Mouse (Mus musculus) myocyte (in vitro differentiated cells): ENCODE data around the gene Naa10. TPM values are rescaled to one million over a fixed set of nuclear protein-coding genes. Genes with fewer than 3 reads are reported as not detected.

Experiments used
- H3K27me3 ChIP-seq: one replicate; pipeline ENCODE4 v1.6.1; 2011; ENCODE audit not compliant: control insufficient read depth, insufficient read depth, insufficient read length
- H3K36me3 ChIP-seq: one replicate; pipeline ENCODE4 v1.6.1; 2011; ENCODE audit not compliant: control insufficient read depth, insufficient read depth
- H3K4me2 ChIP-seq: one replicate; pipeline ENCODE4 v1.6.1; 2011; ENCODE audit warnings: low read depth, control low read depth
- H3K4me3 ChIP-seq: one replicate; pipeline ENCODE4 v1.5.1; 2011; ENCODE audit warnings: mild to moderate bottlenecking, control low read depth, moderate library complexity
- H3K79me2 ChIP-seq: one replicate; pipeline ENCODE4 v1.6.1; 2011; ENCODE audit not compliant: control insufficient read depth, insufficient read depth
- H3ac ChIP-seq: one replicate; pipeline ENCODE4 v1.6.1; 2011; ENCODE audit not compliant: control insufficient read depth, insufficient read length
- CEBPB ChIP-seq: IDR thresholded peaks from 2 replicates; pipeline ENCODE4 v1.6.1; 2011; ENCODE audit warnings: mild to moderate bottlenecking, moderate library complexity; ENCODE audit not compliant: poor library complexity, insufficient read depth, severe bottlenecking
- E2F4 ChIP-seq: IDR thresholded peaks from one replicate; pipeline ENCODE4 v1.6.1; 2011; ENCODE audit warnings: mild to moderate bottlenecking, control low read depth, moderate library complexity; ENCODE audit not compliant: insufficient read depth
- MAX ChIP-seq: IDR thresholded peaks from one replicate; pipeline ENCODE4 v1.6.1; 2011; ENCODE audit warnings: low read depth, mild to moderate bottlenecking, control low read depth
- MYOD1 ChIP-seq, 3 experiments: IDR thresholded peaks; one replicate each; pipeline ENCODE4 v1.6.1; 2011; ENCODE audit warnings: control low read depth in 2 of 3, low read depth in 2 of 3, mild to moderate bottlenecking in 2 of 3, moderate library complexity in 1 of 3; ENCODE audit not compliant: insufficient read length in 2 of 3, control insufficient read depth in 1 of 3
- MYOG ChIP-seq, 3 experiments: IDR thresholded peaks; one replicate each; pipeline ENCODE4 v1.6.1; 2011; ENCODE audit warnings: control low read depth in 2 of 3, low read depth in 2 of 3, mild to moderate bottlenecking in 2 of 3; ENCODE audit not compliant: insufficient read length in 2 of 3, control insufficient read depth in 1 of 3, insufficient read depth in 1 of 3
- POLR2A ChIP-seq: IDR thresholded peaks from one replicate; pipeline ENCODE4 v1.6.1; 2011; ENCODE audit warnings: low read depth, mild to moderate bottlenecking, control low read depth, moderate library complexity; ENCODE audit not compliant: insufficient read length
- POLR2AphosphoS2 ChIP-seq: IDR thresholded peaks from one replicate; pipeline ENCODE4 v1.6.1; 2011; ENCODE audit warnings: low read depth, control low read depth; ENCODE audit not compliant: insufficient read length
- REST ChIP-seq: IDR thresholded peaks from one replicate; pipeline ENCODE4 v1.6.1; 2011; ENCODE audit warnings: mild to moderate bottlenecking, control low read depth, moderate library complexity; ENCODE audit not compliant: insufficient read depth, insufficient read length
- SRF ChIP-seq: IDR thresholded peaks from one replicate; pipeline ENCODE4 v1.6.1; 2011; ENCODE audit warnings: low read depth; ENCODE audit not compliant: control insufficient read depth, insufficient read length
- TCF12 ChIP-seq: IDR thresholded peaks from one replicate; pipeline ENCODE4 v1.6.1; 2011; ENCODE audit warnings: mild to moderate bottlenecking, control low read depth; ENCODE audit not compliant: poor library complexity, insufficient read depth, severe bottlenecking
- TCF3 ChIP-seq: IDR thresholded peaks from one replicate; pipeline ENCODE4 v1.6.1; 2011; ENCODE audit warnings: low read depth, control low read depth; ENCODE audit not compliant: insufficient read length
- USF1 ChIP-seq: IDR thresholded peaks from one replicate; pipeline ENCODE4 v1.6.1; 2011; ENCODE audit warnings: low read depth, mild to moderate bottlenecking, control low read depth, moderate library complexity
- polyA plus RNA-seq: library from polyadenylated mRNA; unstranded; fragments of >200 nt; fragmentation: generic; extraction: Trizol; gene quantifications from one replicate; pipeline ENCODE4 v1.2.1, GENCODE M21; 2012; ENCODE audit warnings: missing spikeins

Naa10 gene
- polyA plus RNA-seq, 1 experiment = 83.1 TPM

DNA sequence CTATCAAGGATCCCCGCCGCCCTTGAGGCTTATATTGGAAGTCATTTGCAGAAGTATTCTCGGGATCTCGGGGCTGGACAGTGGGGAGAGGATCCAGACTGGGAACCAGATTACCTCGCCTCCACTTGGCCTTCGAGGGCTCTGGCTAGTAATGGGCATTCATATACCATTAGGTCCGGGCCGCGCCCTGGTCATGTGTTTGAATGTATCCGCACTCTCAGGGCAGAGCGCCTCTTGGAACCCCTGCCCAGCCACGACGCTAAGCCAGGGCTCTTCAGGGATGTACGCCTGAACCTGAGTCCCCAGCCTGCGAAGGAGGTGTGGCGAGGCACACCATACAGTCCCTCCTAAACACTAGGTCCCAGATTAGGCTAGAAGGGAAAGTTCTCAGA is 40.7 kb downstream of the Naa10 start:
- no peak overlapping the region for H3K4me3 ChIP-seq
- peak overlapping the region; percentile 42 for H3K4me2 ChIP-seq
- no peak overlapping the region for H3ac ChIP-seq
- H3K36me3 ChIP-seq = no peaks in the 10 kb centered on the region
- no peak for TF ChIP-seq TCF12
- no peak for TF ChIP-seq USF1
- no peak for TF ChIP-seq TCF3
- TF ChIP-seq CEBPB = no peak
- TF ChIP-seq POLR2A = no peak
- no peak for TF ChIP-seq MYOG (IDR thresholded peaks at IDR 0.05; ENCODE audit: control insufficient read depth in 1 of 3, insufficient read depth in 1 of 3, insufficient read length in 2 of 3, low read depth in 2 of 3)
- TF ChIP-seq REST = no peak
- TF ChIP-seq POLR2AphosphoS2 = no peak
- no peak for TF ChIP-seq MAX
- TF ChIP-seq MYOD1 (IDR thresholded peaks at IDR 0.05; ENCODE audit: control insufficient read depth in 1 of 3, insufficient read length in 2 of 3, low read depth in 2 of 3) = no peak
- no peak for TF ChIP-seq E2F4
- no peak for TF ChIP-seq SRF
- H3K27me3 ChIP-seq = peaks cover 4% of the 10 kb centered on the region
- no peaks in the 10 kb centered on the region for H3K79me2 ChIP-seq

DNA sequence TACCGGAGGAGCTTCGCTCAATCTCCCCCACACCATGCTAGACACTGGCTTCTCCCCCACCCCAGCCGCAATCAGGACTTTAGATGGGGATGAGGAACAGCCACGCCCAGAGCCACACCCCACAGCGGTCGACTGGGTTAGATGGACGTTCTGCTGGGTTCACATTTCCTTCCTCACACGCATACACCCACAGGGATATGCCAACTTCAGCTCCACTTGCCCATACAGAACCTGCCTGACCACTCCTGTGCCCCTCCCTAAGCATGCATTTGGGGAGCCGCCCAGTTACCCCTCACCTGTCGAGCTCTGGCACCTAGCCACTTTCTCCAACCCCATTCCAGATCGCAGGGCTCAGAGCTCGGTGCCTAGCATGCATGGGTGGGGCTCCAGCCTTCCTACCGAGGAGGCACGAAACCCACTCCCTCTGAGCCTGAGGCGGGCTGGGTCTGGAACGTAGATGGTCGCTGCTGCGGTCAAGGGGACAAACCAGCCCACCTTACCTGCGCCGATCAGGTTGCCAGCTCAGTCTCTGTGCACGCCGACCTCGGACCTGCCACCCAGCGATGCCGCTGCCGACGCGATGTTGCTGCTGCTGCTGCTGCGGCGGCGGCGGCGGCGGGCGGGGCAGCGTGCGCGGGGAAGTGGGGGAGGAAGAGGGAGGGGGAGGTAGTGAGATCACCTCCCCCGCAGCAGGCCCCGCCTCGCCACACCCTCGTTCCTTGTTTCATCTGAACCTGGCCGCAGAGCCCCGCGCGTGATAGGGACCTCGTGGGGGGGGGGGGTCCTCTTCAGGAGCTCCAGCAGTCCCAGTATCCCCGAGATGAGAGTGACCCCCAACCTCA is 41.3 kb downstream of the Naa10 start:
- Histone ChIP-seq H3K79me2 (no peaks in the 10 kb centered on the region), H3ac (no peak overlapping the region), H3K4me2 (peak overlapping the region; percentile 61), H3K27me3 (peaks cover 4% of the 10 kb centered on the region), H3K36me3 (no peaks in the 10 kb centered on the region), H3K4me3 (no peak overlapping the region)
- TF ChIP-seq TCF12 (no peak), TCF3 (no peak), MYOD1 (IDR thresholded peaks at IDR 0.05; ENCODE audit: control insufficient read depth in 1 of 3, insufficient read length in 2 of 3, low read depth in 2 of 3) (no peak), MYOG (IDR thresholded peaks at IDR 0.05; ENCODE audit: control insufficient read depth in 1 of 3, insufficient read depth in 1 of 3, insufficient read length in 2 of 3, low read depth in 2 of 3) (no peak)

DNA sequence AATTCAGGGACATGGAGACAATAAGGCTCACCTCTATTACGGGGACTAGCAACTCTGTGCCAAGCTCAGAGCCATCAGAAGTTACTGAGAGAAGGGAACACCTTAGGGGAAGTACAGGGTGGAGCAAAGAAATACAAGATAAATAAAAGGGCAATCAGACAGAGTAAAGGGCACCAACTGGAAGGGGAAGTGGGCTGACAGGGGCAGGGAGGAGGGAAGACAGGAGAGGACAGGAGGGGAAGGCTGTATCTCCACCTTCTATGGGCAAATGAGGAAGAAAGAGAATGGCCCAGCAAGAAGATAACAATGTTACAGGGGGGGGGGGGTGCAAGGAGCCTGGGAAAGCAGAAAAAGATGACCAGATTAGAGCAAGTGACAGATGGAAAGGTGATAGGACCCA is 44.7 kb downstream of the Naa10 start:
- no peaks in the 10 kb centered on the region for H3K79me2 ChIP-seq
- peaks cover 4% of the 10 kb centered on the region for H3K27me3 ChIP-seq
- no peak overlapping the region for H3K4me3 ChIP-seq

DNA sequence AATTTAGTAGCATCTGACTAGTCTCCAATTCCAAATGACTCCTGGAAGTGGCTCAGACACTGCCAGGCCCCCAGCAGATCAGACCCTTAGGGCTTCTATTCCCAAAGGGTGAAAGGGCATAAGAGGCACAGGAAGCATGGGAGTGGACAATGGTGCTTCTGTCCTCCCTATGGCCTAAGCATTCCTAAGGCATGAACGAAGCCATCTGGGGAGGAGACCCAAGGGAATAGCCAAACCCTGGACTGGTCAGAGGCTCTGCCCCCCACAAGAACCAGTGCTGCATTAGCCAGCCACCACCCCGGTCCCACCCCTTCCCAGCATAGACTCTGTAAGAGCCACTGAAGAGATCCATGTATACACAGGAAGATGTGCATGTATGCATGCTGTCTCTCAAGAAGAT is 45.9 kb downstream of the Naa10 start:
- Histone ChIP-seq H3K27me3 (peaks cover 4% of the 10 kb centered on the region), H3K4me3 (no peak overlapping the region), H3K4me2 (no peak overlapping the region), H3K79me2 (no peaks in the 10 kb centered on the region), H3K36me3 (no peaks in the 10 kb centered on the region), H3ac (no peak overlapping the region)
- TF ChIP-seq POLR2A (no peak), CEBPB (no peak), TCF3 (no peak), E2F4 (no peak), SRF (no peak), REST (no peak), MAX (no peak), MYOD1 (IDR thresholded peaks at IDR 0.05; ENCODE audit: control insufficient read depth in 1 of 3, insufficient read length in 2 of 3, low read depth in 2 of 3) (no peak), POLR2AphosphoS2 (no peak), USF1 (no peak), MYOG (IDR thresholded peaks at IDR 0.05; ENCODE audit: control insufficient read depth in 1 of 3, insufficient read depth in 1 of 3, insufficient read length in 2 of 3, low read depth in 2 of 3) (no peak), TCF12 (no peak)

More for the DNA sequence above, 44.7 kb downstream of the Naa10 start:
- Histone ChIP-seq H3K4me2 (no peak overlapping the region), H3K36me3 (no peaks in the 10 kb centered on the region), H3ac (no peak overlapping the region)
- TF ChIP-seq USF1 (no peak), CEBPB (no peak)

DNA sequence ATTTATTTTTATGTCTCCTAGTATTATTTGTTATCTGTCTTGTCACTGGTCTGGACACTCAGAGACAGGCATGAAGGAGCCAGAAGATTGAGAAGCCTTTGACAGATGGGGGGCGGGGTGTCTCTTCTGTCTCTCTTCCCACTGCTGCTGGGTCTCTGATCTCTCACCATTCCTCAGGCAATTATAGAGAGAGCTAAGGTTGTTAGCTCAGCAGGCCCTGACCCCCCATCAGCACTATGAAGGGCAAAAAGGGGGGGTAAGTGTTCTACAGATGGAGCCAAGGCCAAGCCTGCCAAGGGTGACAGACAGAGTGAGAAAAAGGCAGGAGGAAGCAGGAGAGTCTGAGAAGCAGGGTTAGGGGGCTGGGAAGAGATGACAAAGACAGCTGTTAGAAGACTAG is 49.8 kb downstream of the Naa10 start:
- no peak overlapping the region for H3ac ChIP-seq

More for the DNA sequence above, 49.8 kb downstream of the Naa10 start:
- Histone ChIP-seq H3K4me3 (no peak overlapping the region), H3K27me3 (no peaks in the 10 kb centered on the region), H3K4me2 (no peak overlapping the region), H3K36me3 (no peaks in the 10 kb centered on the region), H3K79me2 (no peaks in the 10 kb centered on the region)
- TF ChIP-seq REST (no peak), POLR2AphosphoS2 (no peak), CEBPB (no peak), E2F4 (no peak)
